Mouse (Mus musculus) kidney, embryonic 14.5 days (tissue): ENCODE measurements around the gene Isyna1. TPM values are rescaled to one million over a fixed set of nuclear protein-coding genes. Genes with fewer than 3 reads are reported as not detected.

Experiments
- ATAC-seq: fragments of 200-750 bp; cut with Nextera tagmentation; 2 replicates; pipeline ENCODE4 v1.8.0; 2017; ENCODE audit warnings: moderate number of reproducible peaks, mild to moderate bottlenecking, moderate TSS enrichment, moderate library complexity; ENCODE audit not compliant: low FRiP score, low TSS enrichment
- H3K27ac ChIP-seq: fragments of 300-500 bp; sonication (generic); 2 replicates; pipeline ENCODE4 v1.5.1; 2014; ENCODE audit warnings: low read depth, mild to moderate bottlenecking, low read length, moderate library complexity, mixed read lengths
- H3K27me3 ChIP-seq: fragments of 300-500 bp; sonication (generic); 2 replicates; pipeline ENCODE4 v1.6.1; 2014; ENCODE audit warnings: mild to moderate bottlenecking, low read length; ENCODE audit not compliant: control insufficient read depth, insufficient read depth
- H3K36me3 ChIP-seq: fragments of 300-500 bp; sonication (generic); 2 replicates; pipeline ENCODE4 v1.6.1; 2014; ENCODE audit warnings: low read length, mixed read lengths; ENCODE audit not compliant: control insufficient read depth, insufficient read depth
- H3K4me1 ChIP-seq: fragments of 300-500 bp; sonication (generic); 2 replicates; pipeline ENCODE4 v1.6.1; 2014; ENCODE audit warnings: low read length, mixed read lengths; ENCODE audit not compliant: control insufficient read depth, insufficient read depth
- H3K4me2 ChIP-seq: fragments of 300-500 bp; sonication (generic); replicated peaks from 2 replicates; pipeline ENCODE4 v1.6.1; 2014; ENCODE audit warnings: low read depth, mild to moderate bottlenecking, low read length
- H3K4me3 ChIP-seq: fragments of 300-500 bp; sonication (generic); 2 replicates; pipeline ENCODE4 v1.5.1; 2014; ENCODE audit warnings: mild to moderate bottlenecking, low read length
- H3K9ac ChIP-seq: fragments of 300-500 bp; sonication (generic); 2 replicates; pipeline ENCODE4 v1.6.1; 2014; ENCODE audit warnings: low read depth, mild to moderate bottlenecking, low read length, moderate library complexity
- H3K9me3 ChIP-seq: fragments of 300-500 bp; sonication (generic); 2 replicates; pipeline ENCODE4 v1.6.1; 2016; ENCODE audit warnings: low read length; ENCODE audit not compliant: control insufficient read depth
- WGBS: fragments of 180-500 bp; shearing (Covaris S2); extraction: QIAGEN DNeasy Blood & Tissue Kit; methylation state at CpG from one replicate; pipeline ENCODE4 v1.1.7; 2014; 5-methylcytosine and 5-hydroxymethylcytosine counted together
- polyA plus RNA-seq: library from polyadenylated mRNA; unstranded; fragments of >200 nt; fragmentation: Nextera tagmentation; extraction: Ambion mirVana; gene quantifications from 2 replicates; pipeline ENCODE4 v1.2.1, GENCODE M21; 2014

Gene Isyna1
- polyA plus RNA-seq, 1 experiment from 2014 or later = 118 TPM

DNA sequence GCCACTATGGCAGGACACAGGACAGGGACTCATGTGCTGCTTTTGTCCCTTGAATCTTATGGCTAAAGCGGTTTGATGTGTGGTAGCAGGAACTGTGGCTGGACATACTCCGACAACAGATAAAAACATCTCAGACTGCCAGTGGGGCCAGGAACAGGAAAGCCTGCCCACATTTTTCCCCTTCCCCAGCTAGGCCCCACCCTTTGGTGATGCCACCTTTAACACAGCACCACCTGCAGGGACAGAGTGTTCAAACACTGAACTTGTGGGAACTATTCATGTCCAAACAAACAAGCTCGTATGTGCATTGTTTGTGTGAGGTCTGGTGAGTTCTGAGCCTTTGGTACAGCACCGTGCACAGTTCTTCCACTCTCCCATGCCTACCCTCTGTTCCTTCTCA is 35.8 kb upstream of the Isyna1 start:
- no peak for ATAC-seq
- Histone ChIP-seq H3K9ac (no peak overlapping the region), H3K4me2 (no peak overlapping the region), H3K36me3 (no peaks in the 10 kb centered on the region), H3K27me3 (no peaks in the 10 kb centered on the region), H3K4me1 (peaks cover 17% of the 10 kb centered on the region), H3K4me3 (no peak overlapping the region), H3K27ac (no peak overlapping the region), H3K9me3 (no peaks in the 10 kb centered on the region)
- WGBS = 73% methylated on average over 4 of the region's 4 CpGs

DNA sequence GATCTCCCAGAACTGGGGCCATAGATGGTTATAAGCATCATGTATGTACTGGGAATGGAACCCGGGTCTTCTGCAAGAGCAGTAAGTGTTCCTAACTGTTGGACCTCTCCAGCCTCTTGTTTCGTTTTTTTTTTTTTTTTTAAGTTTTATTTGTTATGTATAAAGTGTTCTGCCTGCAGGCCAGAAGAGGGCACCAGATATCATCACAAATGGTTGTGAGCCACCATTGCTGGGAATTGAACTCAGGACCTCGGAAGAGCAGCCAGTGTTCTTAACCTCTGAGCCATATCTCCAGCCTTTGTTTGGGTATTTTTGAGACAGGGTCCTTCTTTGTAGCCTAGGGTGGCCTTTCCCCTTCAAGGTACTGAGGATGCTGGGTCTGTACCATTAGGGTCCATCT is 35.2 kb upstream of the Isyna1 start:
- no peaks in the 10 kb centered on the region for H3K36me3 ChIP-seq
- no peak for ATAC-seq
- no peak overlapping the region for H3K4me3 ChIP-seq
- no peak overlapping the region for H3K27ac ChIP-seq
- H3K9ac ChIP-seq = no peak overlapping the region
- no peaks in the 10 kb centered on the region for H3K27me3 ChIP-seq
- no peak overlapping the region for H3K4me2 ChIP-seq
- 85% methylated on average over 3 of the region's 3 CpGs for WGBS
- H3K9me3 ChIP-seq = no peaks in the 10 kb centered on the region
- peaks cover 15% of the 10 kb centered on the region for H3K4me1 ChIP-seq

DNA sequence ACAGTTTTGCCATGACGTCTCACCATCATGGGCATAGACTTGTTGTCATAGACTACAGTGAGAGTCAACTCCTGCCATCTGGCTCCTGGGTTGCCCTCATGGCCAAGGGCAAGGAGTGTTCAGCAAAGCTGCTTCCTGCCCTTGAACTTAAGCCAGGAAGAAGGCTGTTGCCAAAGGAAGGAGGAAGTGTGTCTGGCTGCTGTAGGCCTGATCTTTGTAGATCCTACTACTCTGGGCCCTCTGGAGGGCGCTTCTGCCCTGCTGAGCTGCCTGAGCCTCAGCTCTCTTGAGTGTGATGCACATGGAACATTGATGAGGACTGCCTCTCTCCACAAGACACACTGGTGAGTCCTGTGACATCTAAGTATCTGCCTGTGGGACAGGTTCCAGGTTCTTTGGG is 34.1 kb upstream of the Isyna1 start:
- H3K27me3 ChIP-seq = no peaks in the 10 kb centered on the region
- H3K9ac ChIP-seq = no peak overlapping the region
- H3K27ac ChIP-seq = peak overlapping the region; percentile 19; the same call in 1 of the 2 replicates
- WGBS = 72% methylated on average over 2 of the region's 2 CpGs
- peaks cover 23% of the 10 kb centered on the region for H3K4me1 ChIP-seq
- no peak for ATAC-seq
- no peaks in the 10 kb centered on the region for H3K36me3 ChIP-seq
- H3K9me3 ChIP-seq = no peaks in the 10 kb centered on the region
- no peak overlapping the region for H3K4me3 ChIP-seq
- H3K4me2 ChIP-seq = no peak overlapping the region

DNA sequence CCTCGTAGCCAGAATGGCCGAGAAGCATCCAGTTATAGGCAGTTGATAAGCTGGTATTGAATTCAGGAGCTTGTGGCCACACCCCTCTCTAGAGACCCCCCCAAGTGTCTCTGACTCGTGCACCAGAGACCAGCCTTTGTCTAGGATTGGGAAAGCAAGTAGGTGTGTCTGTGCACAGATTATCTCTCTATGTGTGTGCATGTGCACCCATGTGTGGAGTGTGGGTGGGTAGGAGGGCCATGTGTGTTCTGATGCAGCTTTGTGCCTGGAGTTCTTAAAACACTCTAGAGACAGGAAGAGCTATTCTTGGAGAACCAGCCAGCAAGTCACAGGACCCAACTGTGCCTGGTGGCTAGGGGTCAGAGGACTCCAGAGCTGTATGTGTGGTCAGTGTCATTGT is 33.6 kb upstream of the Isyna1 start:
- 72% methylated on average over 3 of the region's 3 CpGs for WGBS
- ATAC-seq = peak; percentile 54; the same call in 1 of the 2 replicates
- peaks cover 26% of the 10 kb centered on the region for H3K4me1 ChIP-seq
- H3K36me3 ChIP-seq = no peaks in the 10 kb centered on the region
- no peak overlapping the region for H3K9ac ChIP-seq
- H3K27me3 ChIP-seq = no peaks in the 10 kb centered on the region
- no peak overlapping the region for H3K4me3 ChIP-seq
- no peak overlapping the region for H3K4me2 ChIP-seq
- no peaks in the 10 kb centered on the region for H3K9me3 ChIP-seq
- H3K27ac ChIP-seq = peak overlapping the region; percentile 59; the same call in 1 of the 2 replicates

DNA sequence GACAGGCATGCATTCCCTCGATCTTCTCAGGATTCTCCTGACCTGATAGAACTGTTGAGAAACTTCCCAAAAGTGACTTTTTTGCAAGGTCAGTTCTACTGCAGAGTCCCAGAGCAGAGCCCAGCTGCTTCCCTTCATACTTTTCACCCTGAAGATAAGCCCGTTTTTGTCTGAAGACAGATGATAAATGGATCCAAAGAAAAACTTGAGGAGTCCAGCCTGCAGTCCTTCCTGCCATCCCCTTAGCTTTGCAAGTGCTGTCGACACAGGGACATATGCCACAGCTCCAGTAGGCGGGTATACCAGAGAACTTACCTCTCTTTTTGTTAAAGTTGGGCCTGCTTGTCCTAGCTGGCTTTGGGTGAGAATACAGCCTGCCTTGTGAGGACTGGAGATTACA is 32.8 kb upstream of the Isyna1 start:
- H3K27me3 ChIP-seq = no peaks in the 10 kb centered on the region
- peaks cover 27% of the 10 kb centered on the region for H3K4me1 ChIP-seq
- H3K36me3 ChIP-seq = no peaks in the 10 kb centered on the region
- no peak overlapping the region for H3K4me3 ChIP-seq
- H3K4me2 ChIP-seq = no peak overlapping the region
- WGBS = 49% methylated on average over 4 of the region's 4 CpGs
- no peak for ATAC-seq
- H3K9me3 ChIP-seq = no peaks in the 10 kb centered on the region
- H3K9ac ChIP-seq = no peak overlapping the region
- peak overlapping the region; percentile 59; the same call in 1 of the 2 replicates for H3K27ac ChIP-seq

DNA sequence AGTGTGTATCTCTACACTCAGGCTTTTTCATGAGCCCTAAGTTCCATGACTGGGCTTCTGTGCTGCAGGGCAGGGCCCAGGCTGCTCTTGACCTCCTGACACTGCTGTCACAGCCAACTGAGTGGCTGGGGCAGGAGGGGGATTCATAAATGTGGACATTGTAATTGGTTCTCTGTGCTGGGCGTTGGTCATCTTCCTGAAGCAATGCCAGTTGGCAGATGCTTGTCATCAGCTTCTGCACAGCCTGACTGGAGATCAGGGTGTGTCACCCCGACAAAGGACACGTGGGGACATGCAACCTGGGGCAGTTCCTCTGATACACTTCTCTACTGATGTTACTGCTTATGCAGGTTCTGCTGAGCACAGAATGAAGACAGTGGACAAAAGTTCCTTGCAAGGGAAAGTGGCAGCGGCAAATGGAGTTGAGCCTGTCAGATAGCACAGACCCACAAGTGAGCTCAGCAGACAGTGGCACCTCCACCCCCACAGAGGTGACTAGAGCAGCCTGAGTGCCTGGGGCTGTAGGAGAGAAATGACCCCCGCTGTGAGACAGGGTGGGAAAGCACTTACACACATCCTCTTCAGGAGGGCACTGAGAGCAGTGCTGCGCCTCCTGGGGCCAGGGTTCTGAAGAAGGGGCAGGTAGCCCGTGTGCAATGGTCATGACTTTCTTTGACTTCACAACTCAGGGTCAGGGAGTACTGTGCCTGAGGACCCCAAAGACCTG is 32.2 kb upstream of the Isyna1 start:
- ATAC-seq = no peak
- Histone ChIP-seq H3K36me3 (no peaks in the 10 kb centered on the region), H3K9me3 (no peaks in the 10 kb centered on the region), H3K27ac (peak overlapping the region; percentile 59; the same call in 1 of the 2 replicates), H3K9ac (no peak overlapping the region), H3K4me1 (peaks cover 27% of the 10 kb centered on the region), H3K4me3 (no peak overlapping the region), H3K4me2 (no peak overlapping the region), H3K27me3 (no peaks in the 10 kb centered on the region)
- 66% methylated on average over 7 of the region's 7 CpGs for WGBS

DNA sequence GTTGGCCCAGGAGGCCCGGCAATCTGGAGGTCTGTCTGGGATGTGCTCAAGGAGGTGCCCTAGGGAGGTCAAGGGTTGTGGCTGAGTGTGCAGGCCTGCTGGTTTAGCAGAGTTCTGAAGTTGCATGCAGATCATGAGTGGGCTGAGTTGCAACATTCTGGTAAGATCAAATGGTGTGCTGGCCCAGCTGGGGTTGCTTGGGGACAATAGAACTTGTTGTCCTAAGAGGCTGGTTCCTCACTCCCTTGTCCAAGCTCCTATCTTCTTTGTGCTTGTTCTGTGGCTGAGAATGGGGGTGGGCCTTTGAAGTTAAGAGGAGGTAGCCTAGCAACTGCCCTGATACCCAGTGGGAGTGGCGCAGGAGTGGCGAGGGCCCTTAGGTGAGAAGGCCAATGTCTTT is 31.4 kb upstream of the Isyna1 start:
- peaks cover 27% of the 10 kb centered on the region for H3K4me1 ChIP-seq
- ATAC-seq = no peak
- no peak overlapping the region for H3K4me2 ChIP-seq
- no peak overlapping the region for H3K4me3 ChIP-seq
- no peak overlapping the region for H3K27ac ChIP-seq
- H3K9ac ChIP-seq = no peak overlapping the region
- no peaks in the 10 kb centered on the region for H3K36me3 ChIP-seq
- no peaks in the 10 kb centered on the region for H3K27me3 ChIP-seq
- no peaks in the 10 kb centered on the region for H3K9me3 ChIP-seq
- 79% methylated on average over 3 of the region's 3 CpGs for WGBS

DNA sequence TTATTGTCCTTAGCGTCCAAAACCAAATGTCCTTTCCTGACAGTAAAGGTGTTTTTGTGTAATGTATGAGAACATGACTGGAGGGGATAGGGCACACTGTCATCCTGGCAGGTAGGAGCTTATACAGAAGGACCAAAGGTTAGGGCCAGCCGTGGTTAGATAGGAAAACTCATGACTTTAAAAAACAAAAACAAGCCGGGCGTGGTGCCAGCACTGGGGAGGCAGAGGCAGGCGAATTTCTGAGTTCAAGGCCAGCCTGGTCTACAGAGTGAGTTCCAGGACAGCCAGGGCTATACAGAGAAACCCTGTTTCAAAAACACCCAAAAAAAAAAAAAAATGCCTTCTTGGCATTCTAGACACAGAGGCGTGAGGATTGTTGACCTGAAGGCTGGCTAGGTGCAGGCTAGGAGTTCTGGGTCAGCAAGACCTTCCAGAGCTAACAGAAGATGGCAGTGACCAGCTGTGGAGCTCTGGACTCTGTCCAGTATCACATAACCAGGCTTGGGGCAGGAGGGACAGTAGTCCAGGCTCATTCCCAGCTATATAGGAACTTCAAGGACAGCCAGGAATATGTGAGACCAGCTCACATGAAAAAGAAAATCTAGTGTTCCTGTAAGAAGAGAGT is 30.3 kb upstream of the Isyna1 start:
- no peak overlapping the region for H3K9ac ChIP-seq
- H3K4me1 ChIP-seq = peaks cover 27% of the 10 kb centered on the region
- H3K4me3 ChIP-seq = no peak overlapping the region
- no peak overlapping the region for H3K4me2 ChIP-seq
- no peaks in the 10 kb centered on the region for H3K36me3 ChIP-seq
- 90% methylated on average over 6 of the region's 6 CpGs for WGBS
- no peak overlapping the region for H3K27ac ChIP-seq
- no peaks in the 10 kb centered on the region for H3K9me3 ChIP-seq
- no peak for ATAC-seq
- H3K27me3 ChIP-seq = no peaks in the 10 kb centered on the region

DNA sequence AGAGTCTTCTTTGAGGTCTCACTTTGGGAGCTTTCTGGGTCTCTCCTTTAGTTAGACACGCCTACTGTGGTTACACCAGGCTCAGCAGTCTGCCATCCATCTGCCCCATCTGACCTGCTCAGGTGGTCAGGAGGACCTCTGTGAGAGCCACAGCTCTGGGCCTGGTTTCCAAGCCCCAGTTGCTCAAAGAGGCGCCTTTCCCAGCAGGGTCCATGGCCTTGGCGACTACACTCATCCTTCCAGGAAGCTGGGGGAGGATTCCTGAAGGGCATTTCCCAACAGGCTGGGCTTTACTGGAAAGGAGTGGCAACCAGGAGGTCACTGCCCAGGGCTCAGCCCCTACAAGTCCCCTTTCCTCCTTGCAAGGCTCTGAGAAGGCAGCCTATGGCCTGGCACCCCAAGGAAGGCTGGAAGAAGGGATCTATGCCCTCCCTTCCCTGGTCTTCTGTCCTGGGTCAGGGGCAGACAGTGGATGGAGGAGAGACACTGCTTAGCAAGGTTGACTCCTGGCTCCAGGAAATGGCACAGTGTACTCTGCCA is 29.4 kb upstream of the Isyna1 start:
- Histone ChIP-seq H3K4me2 (no peak overlapping the region), H3K27ac (no peak overlapping the region), H3K27me3 (no peaks in the 10 kb centered on the region), H3K36me3 (no peaks in the 10 kb centered on the region), H3K4me1 (peaks cover 25% of the 10 kb centered on the region), H3K9me3 (no peaks in the 10 kb centered on the region), H3K4me3 (no peak overlapping the region), H3K9ac (no peak overlapping the region)
- 74% methylated on average over 3 of the region's 3 CpGs for WGBS
- ATAC-seq = no peak
